Comparison of ENCODE assay signal across 21 mouse cellular contexts in genomic region chr10:85948483-85949196, GRCm38 (mm10). TPM values are rescaled to one million over a fixed set of nuclear protein-coding genes. Genes with fewer than 3 reads are reported as not detected.
DNase-seq lines count a peak whose midpoint lies in the region; ATAC-seq and TF ChIP-seq lines count a peak whose summit lies in the region.
"Had no signal": no experiment of that assay in that cellular context is flagged by ENCODE, and none has a peak within 500 bp of the region (broad histone marks: within the 10 kb centered on the region; RNA-seq: fewer than 3 reads in every experiment).

No protein-coding gene starts in this region.

- no peak overlapping the region for H3K4me3 ChIP-seq in forebrain, postnatal 0 days (ENCODE audit: low read depth, low read length)
- no peak overlapping the region for H3K4me3 ChIP-seq in forebrain, embryonic 11.5 days (ENCODE audit: low read depth, low read length)
- H3K4me3 ChIP-seq in hindbrain, postnatal 0 days (ENCODE audit: low read length) = no peak overlapping the region
- H3K4me3 ChIP-seq in hindbrain, embryonic 12.5 days = no peak overlapping the region
- no peak overlapping the region for H3K4me3 ChIP-seq in neural tube, embryonic 14.5 days (ENCODE audit: low read depth, low read length)
- H3K4me3 ChIP-seq: embryonic facial prominence, embryonic 13.5 days; forebrain, embryonic 13.5 days; gastrocnemius, adult 2 months; heart, embryonic 12.5 days had no signal

- H3K27me3 ChIP-seq in forebrain, postnatal 0 days (ENCODE audit: insufficient read depth, low read length) = no peaks in the 10 kb centered on the region
- H3K27me3 ChIP-seq in forebrain, embryonic 11.5 days (ENCODE audit: control insufficient read depth, insufficient read depth, low read length) = no peaks in the 10 kb centered on the region
- no peaks in the 10 kb centered on the region for H3K27me3 ChIP-seq in hindbrain, postnatal 0 days (ENCODE audit: insufficient read depth, low read length)
- no peaks in the 10 kb centered on the region for H3K27me3 ChIP-seq in hindbrain, embryonic 12.5 days
- no peaks in the 10 kb centered on the region for H3K27me3 ChIP-seq in neural tube, embryonic 14.5 days (ENCODE audit: control insufficient read depth, insufficient read depth, low read length)
- H3K27me3 ChIP-seq: embryonic facial prominence, embryonic 13.5 days; forebrain, embryonic 13.5 days; heart, embryonic 12.5 days had no signal

- no peak overlapping the region for H3K9ac ChIP-seq in forebrain, postnatal 0 days
- no peak overlapping the region for H3K9ac ChIP-seq in forebrain, embryonic 11.5 days (ENCODE audit: low read length)
- H3K9ac ChIP-seq in hindbrain, postnatal 0 days (replicated peaks; ENCODE audit: low read length) = no peak overlapping the region
- no peak overlapping the region for H3K9ac ChIP-seq in hindbrain, embryonic 12.5 days
- no peak overlapping the region for H3K9ac ChIP-seq in neural tube, embryonic 14.5 days (replicated peaks; ENCODE audit: low read depth, low read length)
- H3K9ac ChIP-seq: embryonic facial prominence, embryonic 13.5 days; forebrain, embryonic 13.5 days; heart, embryonic 12.5 days had no signal

- no peaks in the 10 kb centered on the region for H3K4me1 ChIP-seq in forebrain, postnatal 0 days (ENCODE audit: insufficient read depth)
- no peaks in the 10 kb centered on the region for H3K4me1 ChIP-seq in forebrain, embryonic 11.5 days (replicated peaks; ENCODE audit: control insufficient read depth, insufficient read depth, low read length)
- H3K4me1 ChIP-seq in hindbrain, postnatal 0 days (ENCODE audit: insufficient read depth, low read length) = no peaks in the 10 kb centered on the region
- no peaks in the 10 kb centered on the region for H3K4me1 ChIP-seq in hindbrain, embryonic 12.5 days
- H3K4me1 ChIP-seq in neural tube, embryonic 14.5 days (ENCODE audit: control insufficient read depth, insufficient read depth, low read length) = no peaks in the 10 kb centered on the region
- H3K4me1 ChIP-seq: embryonic facial prominence, embryonic 13.5 days; forebrain, embryonic 13.5 days; heart, embryonic 12.5 days had no signal

- 68% methylated on average over 8 of the region's 8 CpGs for WGBS in forebrain, postnatal 0 days
- WGBS in forebrain, embryonic 11.5 days = 93% methylated on average over 8 of the region's 8 CpGs
- WGBS in hindbrain, postnatal 0 days = 53% methylated on average over 8 of the region's 8 CpGs
- WGBS in hindbrain, embryonic 12.5 days = 76% methylated on average over 8 of the region's 8 CpGs
- WGBS in neural tube, embryonic 14.5 days = 50% methylated on average over 8 of the region's 8 CpGs

- H3K36me3 ChIP-seq in forebrain, postnatal 0 days (ENCODE audit: insufficient read depth) = peaks cover 82% of the 10 kb centered on the region
- peaks cover 5% of the 10 kb centered on the region; the same call in 1 of the 2 replicates for H3K36me3 ChIP-seq in forebrain, embryonic 11.5 days (ENCODE audit: control insufficient read depth, insufficient read depth, low read length)
- H3K36me3 ChIP-seq in hindbrain, postnatal 0 days (ENCODE audit: insufficient read depth, low read length) = peaks cover 51% of the 10 kb centered on the region
- H3K36me3 ChIP-seq in hindbrain, embryonic 12.5 days = peaks cover 83% of the 10 kb centered on the region
- H3K36me3 ChIP-seq in neural tube, embryonic 14.5 days (ENCODE audit: control insufficient read depth, insufficient read depth, low read length) = peaks cover 54% of the 10 kb centered on the region

- no peaks in the 10 kb centered on the region for H3K9me3 ChIP-seq in forebrain, postnatal 0 days (ENCODE audit: low read length)
- H3K9me3 ChIP-seq in forebrain, embryonic 11.5 days (ENCODE audit: control insufficient read depth, low read length) = no peaks in the 10 kb centered on the region
- H3K9me3 ChIP-seq in hindbrain, postnatal 0 days (ENCODE audit: low read length) = no peaks in the 10 kb centered on the region
- H3K9me3 ChIP-seq in hindbrain, embryonic 12.5 days (replicated peaks) = no peaks in the 10 kb centered on the region
- H3K9me3 ChIP-seq in neural tube, embryonic 14.5 days (ENCODE audit: control insufficient read depth, low read length) = no peaks in the 10 kb centered on the region
- H3K9me3 ChIP-seq: embryonic facial prominence, embryonic 13.5 days; forebrain, embryonic 13.5 days; heart, embryonic 12.5 days had no signal

- no peak overlapping the region for H3K4me2 ChIP-seq in forebrain, postnatal 0 days (ENCODE audit: low read depth)
- no peak overlapping the region for H3K4me2 ChIP-seq in forebrain, embryonic 11.5 days (ENCODE audit: low read depth, low read length, severe bottlenecking)
- no peak overlapping the region for H3K4me2 ChIP-seq in hindbrain, postnatal 0 days (ENCODE audit: low read depth, low read length)
- no peak overlapping the region for H3K4me2 ChIP-seq in hindbrain, embryonic 12.5 days (replicated peaks)
- H3K4me2 ChIP-seq in neural tube, embryonic 14.5 days (ENCODE audit: low read depth, low read length) = no peak overlapping the region
- H3K4me2 ChIP-seq: embryonic facial prominence, embryonic 13.5 days; forebrain, embryonic 13.5 days; heart, embryonic 12.5 days had no signal

- DNase-seq in forebrain, postnatal 0 days = no peak
- no peak for DNase-seq in forebrain, embryonic 11.5 days (ENCODE audit: low spot score)
- peak; percentile 12 for DNase-seq in hindbrain, postnatal 0 days (ENCODE audit: low spot score)
- DNase-seq in 3T3-L1 (ENCODE audit: low read depth, low spot score) = peak; percentile 27
- DNase-seq in kidney, postnatal 10 days = no peak
- DNase-seq: adrenal gland, postnatal 10 days; cerebellum, adult 11-12 months; cerebellum, adult 9-10 months; cerebellum, postnatal 25 days; gastrocnemius, adult 2 months; gastrocnemius, postnatal 25 days had no signal

- peak; percentile 34; the same call in 1 of the 2 replicates for ATAC-seq in forebrain, postnatal 0 days
- no peak for ATAC-seq in forebrain, embryonic 11.5 days (replicated peaks; ENCODE audit: low FRiP score)
- ATAC-seq in hindbrain, postnatal 0 days = peak; percentile 79
- ATAC-seq in hindbrain, embryonic 12.5 days (ENCODE audit: low FRiP score) = no peak
- peak; percentile 56 for ATAC-seq in neural tube, embryonic 14.5 days (ENCODE audit: low read depth)
- ATAC-seq: forebrain, embryonic 13.5 days had no signal

- TF ChIP-seq CTCF in forebrain, postnatal 0 days (IDR thresholded peaks at IDR 0.05; ENCODE audit: low read depth) = no peak
- no peak for TF ChIP-seq CTCF in hindbrain, postnatal 0 days (IDR thresholded peaks at IDR 0.05; ENCODE audit: low read depth)

- no peak overlapping the region for H3K27ac ChIP-seq in forebrain, postnatal 0 days (ENCODE audit: low read depth, low read length)
- H3K27ac ChIP-seq in forebrain, embryonic 11.5 days (ENCODE audit: low read depth, low read length) = no peak overlapping the region
- H3K27ac ChIP-seq in hindbrain, postnatal 0 days = no peak overlapping the region; the same call in 1 of the 2 replicates
- no peak overlapping the region for H3K27ac ChIP-seq in hindbrain, embryonic 12.5 days
- no peak overlapping the region for H3K27ac ChIP-seq in neural tube, embryonic 14.5 days (ENCODE audit: low read depth, low read length)
- H3K27ac ChIP-seq: embryonic facial prominence, embryonic 13.5 days; forebrain, embryonic 13.5 days; gastrocnemius, adult 2 months had no signal

RNA-seq across cellular contexts. Expression of gene Rtcb, which starts 9.0 kb away (rescaled TPM):
- 134 and 139 TPM in 2 replicates for total RNA-seq in forebrain, postnatal 0 days (2014; rRNA removed)
- polyA plus RNA-seq in forebrain, postnatal 0 days (2015; fragmentation: Nextera tagmentation; extraction: Ambion mirVana) = 182 TPM in 2 replicates
- 190 and 196 TPM in 2 replicates for polyA plus RNA-seq in forebrain, embryonic 11.5 days (2014; fragmentation: Nextera tagmentation; extraction: Ambion mirVana)
- total RNA-seq in hindbrain, postnatal 0 days (2014; rRNA removed) = 90.8 and 91.8 TPM in 2 replicates
- 159 and 164 TPM in 2 replicates for polyA plus RNA-seq in hindbrain, postnatal 0 days (2015; fragmentation: Nextera tagmentation; extraction: Ambion mirVana)
- polyA plus RNA-seq in hindbrain, embryonic 12.5 days (2016; fragmentation: Nextera tagmentation; extraction: Ambion mirVana) = 186 and 192 TPM in 2 replicates
- 142 and 159 TPM in 2 replicates for polyA plus RNA-seq in neural tube, embryonic 14.5 days (2014; fragmentation: Nextera tagmentation; extraction: Ambion mirVana)

RNA-seq across cellular contexts. Expression of gene Ascl4, which starts 21.2 kb away (rescaled TPM):
- 0.08 and 0.24 TPM in 2 replicates for total RNA-seq in forebrain, postnatal 0 days (2014; rRNA removed)
- polyA plus RNA-seq in forebrain, postnatal 0 days (2015; fragmentation: Nextera tagmentation; extraction: Ambion mirVana) = 0.18 and 0.34 TPM in 2 replicates
- 0.53 and 0.56 TPM in 2 replicates for polyA plus RNA-seq in forebrain, embryonic 11.5 days (2014; fragmentation: Nextera tagmentation; extraction: Ambion mirVana)
- total RNA-seq in hindbrain, postnatal 0 days (2014; rRNA removed) = 0.14 and 0.42 TPM in 2 replicates
- 0.25 and 0.34 TPM in 2 replicates for polyA plus RNA-seq in hindbrain, postnatal 0 days (2015; fragmentation: Nextera tagmentation; extraction: Ambion mirVana)
- 0.53 and 0.59 TPM in 2 replicates for polyA plus RNA-seq in hindbrain, embryonic 12.5 days (2016; fragmentation: Nextera tagmentation; extraction: Ambion mirVana)
- polyA plus RNA-seq in neural tube, embryonic 14.5 days (2014; fragmentation: Nextera tagmentation; extraction: Ambion mirVana) = 0.23 and 0.30 TPM in 2 replicates
- total RNA-seq: gastrocnemius, adult 2 months; gastrocnemius, postnatal 25 days; granulocyte monocyte progenitor cell, adult 5-6 weeks; heart, adult 8-10 months; heart, postnatal 25 days; MEL had no signal
- polyA plus RNA-seq: C2C12; heart, embryonic 12.5 days had no signal

RNA-seq across cellular contexts. Expression of gene Prdm4, which starts 31.7 kb away (rescaled TPM):
- 51.6 and 65.0 TPM in 2 replicates for total RNA-seq in forebrain, postnatal 0 days (2014; rRNA removed)
- 12.8 and 14.6 TPM in 2 replicates for polyA plus RNA-seq in forebrain, postnatal 0 days (2015; fragmentation: Nextera tagmentation; extraction: Ambion mirVana)
- polyA plus RNA-seq in forebrain, embryonic 11.5 days (2014; fragmentation: Nextera tagmentation; extraction: Ambion mirVana) = 35.4 and 42.7 TPM in 2 replicates
- 52.8 and 56.8 TPM in 2 replicates for total RNA-seq in hindbrain, postnatal 0 days (2014; rRNA removed)
- polyA plus RNA-seq in hindbrain, postnatal 0 days (2015; fragmentation: Nextera tagmentation; extraction: Ambion mirVana) = 11.7 and 11.8 TPM in 2 replicates
- 35.3 and 39.0 TPM in 2 replicates for polyA plus RNA-seq in hindbrain, embryonic 12.5 days (2016; fragmentation: Nextera tagmentation; extraction: Ambion mirVana)
- 29.7 and 33.6 TPM in 2 replicates for polyA plus RNA-seq in neural tube, embryonic 14.5 days (2014; fragmentation: Nextera tagmentation; extraction: Ambion mirVana)

Comparison
In these comparisons a context has a peak if more than half of its experiments do, and no peak if none do; other contexts are left out.
1. ATAC-seq: peak in forebrain, postnatal 0 days (single experiment), hindbrain, postnatal 0 days (single experiment) and neural tube, embryonic 14.5 days (single experiment); none in forebrain, embryonic 11.5 days (single experiment) and hindbrain, embryonic 12.5 days (single experiment).
2. DNase-seq: peak in hindbrain, postnatal 0 days (single experiment) and 3T3-L1 (single experiment); none in forebrain, postnatal 0 days (single experiment), forebrain, embryonic 11.5 days (single experiment) and kidney, postnatal 10 days (single experiment).